Comparison of ENCODE assay signal across 8 mouse cellular contexts in the genomic region with DNA sequence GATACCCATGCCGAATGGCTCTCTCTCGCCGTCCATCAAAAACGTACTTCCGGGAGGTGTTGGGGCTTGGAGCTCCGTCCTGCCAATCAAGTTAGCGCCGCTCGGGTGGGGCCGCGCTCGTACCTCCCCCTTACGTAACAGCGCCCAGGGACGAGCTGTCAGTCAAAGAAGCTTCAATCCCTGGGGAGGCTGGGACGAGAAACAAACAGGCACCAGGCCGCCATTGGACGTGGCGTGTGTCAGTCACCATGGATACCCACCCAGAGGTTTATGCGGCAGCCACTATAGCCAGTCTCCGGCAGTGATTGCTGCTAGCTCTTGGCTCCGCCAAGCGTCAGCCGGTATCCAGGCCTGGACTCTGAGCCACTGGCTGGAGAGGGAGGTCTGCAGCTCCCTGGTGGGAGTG.
DNase-seq lines count a peak whose midpoint lies in the region; ATAC-seq lines count a peak whose summit lies in the region.

No protein-coding gene starts in this region.

- peak; percentile 100 for DNase-seq in adrenal gland, adult (ENCODE audit: inconsistent age in 2 of 2, low spot score in 1 of 2)
- peak; percentile 100 for DNase-seq in embryo, embryonic 10.5 days (ENCODE audit: low spot score)
- peak; percentile 98 for DNase-seq in gastrocnemius, postnatal 14 days
- peak; percentile 99 to 100 for DNase-seq in left cerebral cortex, postnatal 10 days (ENCODE audit: extremely low spot score in 1 of 2, low spot score in 2 of 2)
- DNase-seq in right cerebral cortex, postnatal 25 days = peak; percentile 100
- peak; percentile 96 to 98 for DNase-seq in urinary bladder, postnatal 4 days (ENCODE audit: low spot score in 2 of 2)

- intact Hi-C loops in gastrocnemius, postnatal 14 days (cut with DNase I; ENCODE audit: low total_unique reads) = no loop called here
- intact Hi-C loops in left cerebral cortex, postnatal 10 days (cut with DNase I) = loop anchor here (10.0 kb wide), 1 partner anchor 309 kb away; a partner anchor contains a TSS

- peak; percentile 97 for ATAC-seq in inflammation-experienced regulatory T-cells, adult 6 months
- peak; percentile 99 for ATAC-seq in megakaryocyte-erythroid progenitor cell, adult 5-6 weeks (replicated peaks; ENCODE audit: low FRiP score, low TSS enrichment, poor library complexity, severe bottlenecking)

Comparison
In these comparisons a context has a peak if more than half of its experiments do, and no peak if none do; other contexts are left out.
1. Peak in every context shown above with its lines: DNase-seq and ATAC-seq.